ENCODE assay signal across 11 mouse cellular contexts in genomic region chr6:125154550-125154949, GRCm38 (mm10). TPM values are rescaled to one million over a fixed set of nuclear protein-coding genes. Genes with fewer than 3 reads are reported as not detected.
DNase-seq lines count a peak whose midpoint lies in the region; ATAC-seq and TF ChIP-seq lines count a peak whose summit lies in the region.
"Had no signal": no experiment of that assay in that cellular context is flagged by ENCODE, and none has a peak within 500 bp of the region (broad histone marks: within the 10 kb centered on the region; RNA-seq: fewer than 3 reads in every experiment).

No protein-coding gene starts in this region.

- H3K4me1 ChIP-seq in kidney, postnatal 0 days (replicated peaks; ENCODE audit: insufficient read depth, low read length), result 0 out of 2 replicates have a peak, but pooled peaks cover 4% of the 10 kb centered on the region
- peaks cover 10% of the 10 kb centered on the region; the same call in 1 of the 2 replicates for H3K4me1 ChIP-seq in kidney, embryonic 14.5 days (ENCODE audit: control insufficient read depth, insufficient read depth, low read length)
- no peaks in the 10 kb centered on the region; the same call in 1 of the 2 replicates for H3K4me1 ChIP-seq in bone marrow, adult 2 months (ENCODE audit: control insufficient read depth, insufficient read depth, low read length)
- H3K4me1 ChIP-seq: embryonic facial prominence, embryonic 13.5 days had no signal

- TF ChIP-seq CTCF in kidney, postnatal 0 days (IDR thresholded peaks at IDR 0.05; ENCODE audit: low read depth), result peak; percentile 68
- peak; percentile 41 for TF ChIP-seq CTCF in bone marrow, adult 2 months (IDR thresholded peaks at IDR 0.05; ENCODE audit: control insufficient read depth, insufficient read depth, low read length)

- H3K4me3 ChIP-seq in kidney, postnatal 0 days (replicated peaks; ENCODE audit: low read depth, low read length), result no peak overlapping the region
- H3K4me3 ChIP-seq in kidney, embryonic 14.5 days (ENCODE audit: low read length), result no peak overlapping the region
- H3K4me3 ChIP-seq in bone marrow, adult 2 months (replicated peaks; ENCODE audit: control insufficient read depth, low read depth, low read length), result no peak overlapping the region
- H3K4me3 ChIP-seq: embryonic facial prominence, embryonic 13.5 days had no signal

- no peak overlapping the region for H3K4me2 ChIP-seq in kidney, postnatal 0 days (ENCODE audit: low read length)
- H3K4me2 ChIP-seq in kidney, embryonic 14.5 days (replicated peaks; ENCODE audit: low read depth, low read length), result no peak overlapping the region
- H3K4me2 ChIP-seq: embryonic facial prominence, embryonic 13.5 days had no signal

- H3K9ac ChIP-seq in kidney, postnatal 0 days (ENCODE audit: low read depth, low read length), result no peak overlapping the region
- H3K9ac ChIP-seq in kidney, embryonic 14.5 days (ENCODE audit: low read depth, low read length), result no peak overlapping the region
- H3K9ac ChIP-seq: embryonic facial prominence, embryonic 13.5 days had no signal

- DNase-seq in kidney, postnatal 0 days (ENCODE audit: low spot score), result peak; percentile 61
- DNase-seq in thymus, postnatal 0 days (ENCODE audit: low spot score), result peak; percentile 46
- no peak for DNase-seq in thymus, postnatal 14 days
- peak; percentile 64 for DNase-seq in splenic B cell, adult 2 months (ENCODE audit: low read depth, low spot score)
- DNase-seq in left cerebral cortex, postnatal 25 days (ENCODE audit: low spot score in 2 of 2), result no peak
- DNase-seq in ovary, postnatal 14 days (ENCODE audit: low spot score), result no peak
- DNase-seq: adrenal gland, adult 8-10 months; gastrocnemius, postnatal 36 days had no signal

- TF ChIP-seq POLR2A in bone marrow, adult 2 months (IDR thresholded peaks at IDR 0.05; ENCODE audit: borderline replicate concordance, control insufficient read depth, low read depth, low read length), result no peak

- peaks cover 7% of the 10 kb centered on the region; the same call in 1 of the 2 replicates for H3K36me3 ChIP-seq in kidney, postnatal 0 days (ENCODE audit: insufficient read depth, low read length)
- H3K36me3 ChIP-seq in kidney, embryonic 14.5 days (ENCODE audit: control insufficient read depth, insufficient read depth, low read length), result peaks cover 12% of the 10 kb centered on the region; the same call in 1 of the 2 replicates
- H3K36me3 ChIP-seq in splenic B cell, adult 2 months (ENCODE audit: control insufficient read depth, insufficient read depth, low read length, poor library complexity, severe bottlenecking), result peaks cover 6% of the 10 kb centered on the region

- no peaks in the 10 kb centered on the region for H3K27me3 ChIP-seq in kidney, postnatal 0 days (ENCODE audit: insufficient read depth, low read length)
- no peaks in the 10 kb centered on the region for H3K27me3 ChIP-seq in kidney, embryonic 14.5 days (ENCODE audit: control insufficient read depth, insufficient read depth, low read length)
- H3K27me3 ChIP-seq in splenic B cell, adult 2 months (ENCODE audit: control insufficient read depth, insufficient read depth, low read length, poor library complexity, severe bottlenecking), result no peaks in the 10 kb centered on the region
- H3K27me3 ChIP-seq: embryonic facial prominence, embryonic 13.5 days had no signal

- ATAC-seq in kidney, postnatal 0 days (replicated peaks; ENCODE audit: low FRiP score, low read depth), result no peak
- ATAC-seq in kidney, embryonic 14.5 days (ENCODE audit: low FRiP score, low TSS enrichment), result no peak

- no peaks in the 10 kb centered on the region for H3K9me3 ChIP-seq in kidney, postnatal 0 days (replicated peaks; ENCODE audit: low read length)
- no peaks in the 10 kb centered on the region for H3K9me3 ChIP-seq in kidney, embryonic 14.5 days (ENCODE audit: control insufficient read depth, low read length)
- H3K9me3 ChIP-seq: embryonic facial prominence, embryonic 13.5 days had no signal

- H3K27ac ChIP-seq in kidney, postnatal 0 days, result no peak overlapping the region
- H3K27ac ChIP-seq in kidney, embryonic 14.5 days (ENCODE audit: low read depth, low read length), result no peak overlapping the region
- H3K27ac ChIP-seq in bone marrow, adult 2 months (ENCODE audit: control insufficient read depth, insufficient read depth, low read depth, low read length, poor library complexity), result no peak overlapping the region
- H3K27ac ChIP-seq: embryonic facial prominence, embryonic 13.5 days had no signal

- intact Hi-C loops in left cerebral cortex, postnatal 25 days (cut with DNase I), result no loop called here

RNA-seq across cellular contexts. Expression of gene Iffo1, which starts 9.5 kb away (rescaled TPM):
- polyA plus RNA-seq in kidney, postnatal 0 days (2015; fragmentation: Nextera tagmentation; extraction: Ambion mirVana), result 8.1 and 8.7 TPM in 2 replicates
- polyA plus RNA-seq in kidney, embryonic 14.5 days (2014; fragmentation: Nextera tagmentation; extraction: Ambion mirVana), result 7.0 and 7.4 TPM in 2 replicates
- polyA plus RNA-seq in thymus, postnatal 0 days (2015; fragmentation: Nextera tagmentation; extraction: Ambion mirVana), result 13.8 and 19.0 TPM in 2 replicates
- 21.0 and 39.0 TPM in 2 replicates for polyA plus RNA-seq in bone marrow, adult 2 months (2011; ENCODE audit: insufficient read depth, insufficient read length, low replicate concordance, missing spikeins)
- total RNA-seq in left cerebral cortex, postnatal 25 days (2021), result 10 to 100 TPM; 52.7 to 63.0 TPM

RNA-seq across cellular contexts. Expression of gene Gapdh, which starts 11.7 kb away (rescaled TPM):
- polyA plus RNA-seq in kidney, postnatal 0 days (2015; fragmentation: Nextera tagmentation; extraction: Ambion mirVana), result 1,529 and 1,548 TPM in 2 replicates
- 2,196 and 2,293 TPM in 2 replicates for polyA plus RNA-seq in kidney, embryonic 14.5 days (2014; fragmentation: Nextera tagmentation; extraction: Ambion mirVana)
- 1,452 and 1,606 TPM in 2 replicates for polyA plus RNA-seq in thymus, postnatal 0 days (2015; fragmentation: Nextera tagmentation; extraction: Ambion mirVana)
- polyA plus RNA-seq in bone marrow, adult 2 months (2011; ENCODE audit: insufficient read depth, insufficient read length, low replicate concordance, missing spikeins), result 40.4 and 98.2 TPM in 2 replicates
- total RNA-seq in left cerebral cortex, postnatal 25 days (2021), result 1,000 to 10,000 TPM; 2,469 to 2,584 TPM

RNA-seq across cellular contexts. Expression of gene Nop2, which starts 22.8 kb away (rescaled TPM):
- polyA plus RNA-seq in kidney, postnatal 0 days (2015; fragmentation: Nextera tagmentation; extraction: Ambion mirVana), result 41.1 and 43.2 TPM in 2 replicates
- polyA plus RNA-seq in kidney, embryonic 14.5 days (2014; fragmentation: Nextera tagmentation; extraction: Ambion mirVana), result 58.2 and 67.2 TPM in 2 replicates
- polyA plus RNA-seq in thymus, postnatal 0 days (2015; fragmentation: Nextera tagmentation; extraction: Ambion mirVana), result 53.9 and 60.7 TPM in 2 replicates
- 12.5 and 25.7 TPM in 2 replicates for polyA plus RNA-seq in bone marrow, adult 2 months (2011; ENCODE audit: insufficient read depth, insufficient read length, low replicate concordance, missing spikeins)
- 10 to 100 TPM; 27.1 to 28.0 TPM for total RNA-seq in left cerebral cortex, postnatal 25 days (2021)

RNA-seq across cellular contexts. Expression of gene Ncapd2, which starts 37.0 kb away (rescaled TPM):
- polyA plus RNA-seq in kidney, postnatal 0 days (2015; fragmentation: Nextera tagmentation; extraction: Ambion mirVana), result 43.8 and 48.0 TPM in 2 replicates
- 99.6 and 150 TPM in 2 replicates for polyA plus RNA-seq in kidney, embryonic 14.5 days (2014; fragmentation: Nextera tagmentation; extraction: Ambion mirVana)
- 130 and 153 TPM in 2 replicates for polyA plus RNA-seq in thymus, postnatal 0 days (2015; fragmentation: Nextera tagmentation; extraction: Ambion mirVana)
- 314 and 361 TPM in 2 replicates for polyA plus RNA-seq in bone marrow, adult 2 months (2011; ENCODE audit: insufficient read depth, insufficient read length, low replicate concordance, missing spikeins)
- total RNA-seq in left cerebral cortex, postnatal 25 days (2021), result 10 to 100 TPM; 18.9 to 25.6 TPM

RNA-seq across cellular contexts. Expression of gene Mrpl51, which starts 37.1 kb away (rescaled TPM):
- polyA plus RNA-seq in kidney, postnatal 0 days (2015; fragmentation: Nextera tagmentation; extraction: Ambion mirVana), result 275 and 288 TPM in 2 replicates
- polyA plus RNA-seq in kidney, embryonic 14.5 days (2014; fragmentation: Nextera tagmentation; extraction: Ambion mirVana), result 203 and 238 TPM in 2 replicates
- 281 and 294 TPM in 2 replicates for polyA plus RNA-seq in thymus, postnatal 0 days (2015; fragmentation: Nextera tagmentation; extraction: Ambion mirVana)
- 153 and 193 TPM in 2 replicates for polyA plus RNA-seq in bone marrow, adult 2 months (2011; ENCODE audit: insufficient read depth, insufficient read length, low replicate concordance, missing spikeins)
- 10 to 100 TPM; 70.4 to 73.6 TPM for total RNA-seq in left cerebral cortex, postnatal 25 days (2021)

Comparison
In these comparisons a context has a peak if more than half of its experiments do, and no peak if none do; other contexts are left out.
1. DNase-seq: peak in kidney, postnatal 0 days (single experiment), thymus, postnatal 0 days (single experiment) and splenic B cell, adult 2 months (single experiment); none in thymus, postnatal 14 days (single experiment), left cerebral cortex, postnatal 25 days (0 of 2) and ovary, postnatal 14 days (single experiment).
2. RNA of gene Gapdh, which starts 11.7 kb away (polyA plus RNA-seq): 2,196 to 2,293 TPM in kidney, embryonic 14.5 days, 1,529 to 1,548 TPM in kidney, postnatal 0 days and 1,452 to 1,606 TPM in thymus, postnatal 0 days; 40.4 to 98.2 TPM in bone marrow, adult 2 months; every median in the first group is over 10 times any median in the second.